Mouse (Mus musculus): Measurements from ENCODE around the gene Cwc27.

DNA sequence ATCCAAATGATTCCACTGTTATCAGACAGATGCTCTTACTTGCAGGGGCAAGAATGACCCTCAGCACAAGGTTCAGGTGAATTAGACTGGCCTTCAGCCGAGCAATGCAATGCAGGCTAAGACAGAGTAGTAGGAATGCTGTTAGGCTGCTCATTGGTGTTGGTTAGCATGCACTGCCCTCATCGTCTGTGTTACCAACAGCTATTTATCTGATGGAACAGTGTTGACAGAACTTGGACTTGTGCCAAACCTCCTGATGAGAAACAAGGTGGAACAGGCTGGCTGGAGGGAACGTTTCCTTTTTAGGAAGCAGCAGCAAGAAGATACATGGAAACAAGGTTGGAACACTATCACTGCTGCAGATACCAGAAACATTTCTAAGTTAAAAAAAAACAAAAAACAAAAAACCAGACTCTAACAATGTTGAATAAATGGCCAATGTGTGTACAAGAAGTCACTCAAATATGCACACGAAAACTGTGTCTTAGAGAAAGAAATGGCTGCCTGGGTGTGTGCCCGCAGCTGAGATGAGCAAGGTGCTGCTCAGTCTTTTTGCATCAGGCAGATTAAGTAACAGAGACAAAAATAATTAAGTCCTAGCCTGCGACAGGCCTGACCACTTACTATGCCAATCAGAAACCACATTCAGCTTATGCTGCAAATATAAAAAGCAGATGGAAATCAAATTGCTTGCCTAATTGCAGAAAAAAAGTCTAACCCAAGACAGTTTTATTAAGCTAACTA lies 122.2 kb downstream of the Cwc27 start:
- TF ChIP-seq CTCF (conservative IDR thresholded peaks at IDR 0.05; ENCODE audit: insufficient read depth, insufficient read length, low read depth, low read length), result no peak
- TF ChIP-seq POLR2A (IDR thresholded peaks at IDR 0.05; ENCODE audit: low read depth, low read length), result no peak

Measured in kidney, adult 2 months (tissue).